Mouse (Mus musculus) E14TG2a.4 (cell line): ENCODE data around the gene Anxa3.

Source experiments
- CTCF ChIP-seq: conservative IDR thresholded peaks from 2 replicates; pipeline ENCODE4 v1.5.1; 2014; ENCODE audit warnings: low read length
- NANOG ChIP-seq: IDR thresholded peaks from 2 replicates; pipeline ENCODE4 v1.6.1; 2014; ENCODE audit warnings: borderline replicate concordance, low read length, mixed read lengths

GRCm38 (mm10) chr5:96870996-96871395, 77.9 kb downstream of the Anxa3 start:
- TF ChIP-seq CTCF (no peak), NANOG (no peak)
